Mouse (Mus musculus) MEL-GATA-1-ER (cell line): Measurements from ENCODE around the gene Cfap54.

ENCODE experiments used
- DNase-seq: peaks from one replicate; pipeline ENCODE4 v3.0.0-alpha.2; 2012; ENCODE audit warnings: low read depth; ENCODE audit errors: extremely low read depth

The Cfap54 gene

DNA sequence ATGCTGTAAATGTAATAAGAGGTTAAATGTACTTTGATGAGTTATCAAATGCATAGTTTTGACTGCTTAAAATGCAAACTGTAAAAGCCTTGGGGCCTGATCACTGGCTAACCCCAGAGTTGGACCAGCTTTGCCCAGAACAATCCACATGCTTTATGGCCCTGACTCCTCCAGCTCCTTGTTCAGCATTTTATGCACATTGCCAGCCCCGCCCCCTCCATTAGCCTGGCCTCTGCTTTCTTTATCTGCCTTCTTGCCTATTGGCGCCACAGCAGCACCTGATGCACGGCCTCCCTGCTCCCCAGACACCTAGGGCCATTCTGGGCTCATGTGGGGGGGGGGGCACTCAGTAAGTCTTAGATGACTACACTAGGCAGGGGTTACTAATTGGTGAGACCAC is 17.8 kb downstream of the Cfap54 start:
- no peak for DNase-seq

DNA sequence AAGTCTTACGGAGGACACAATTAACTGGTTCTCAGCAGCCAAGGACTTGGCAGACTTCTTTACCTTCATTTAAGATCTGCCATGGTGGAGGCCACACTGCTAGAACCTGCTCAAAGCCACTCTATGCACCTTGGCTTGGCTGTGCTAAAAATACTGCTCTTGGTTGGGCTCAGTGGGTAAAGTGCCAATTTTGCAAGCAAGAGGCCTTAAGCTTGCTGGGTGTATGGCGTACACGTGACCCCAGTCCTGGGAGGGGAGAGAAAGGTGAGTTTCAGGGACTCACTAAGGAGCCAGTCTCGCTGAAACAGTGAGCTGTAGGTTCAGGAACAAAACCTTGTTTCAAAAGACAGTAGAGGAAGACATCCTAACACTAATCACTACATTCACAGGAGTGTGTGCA is 19.0 kb downstream of the Cfap54 start:
- DNase-seq: no peak

DNA sequence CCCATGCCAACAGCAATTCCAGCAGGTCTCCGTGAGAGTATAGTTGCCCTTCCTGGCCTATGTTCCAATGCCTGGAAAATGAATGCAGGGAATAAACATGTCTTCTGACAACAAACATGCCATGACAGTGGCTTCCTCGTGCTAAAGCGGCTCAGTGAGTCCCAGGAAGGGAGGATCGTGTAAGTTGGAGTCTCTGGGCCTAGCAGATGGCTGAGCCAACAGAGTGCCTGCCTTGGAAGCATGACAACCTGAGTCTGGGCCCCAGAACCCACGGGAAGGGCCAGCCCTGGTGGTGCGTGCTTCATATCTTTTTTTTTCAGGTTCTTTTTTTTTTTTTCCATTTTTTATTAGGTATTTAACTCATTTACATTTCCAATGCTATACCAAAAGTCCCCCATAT is 27.6 kb downstream of the Cfap54 start:
- DNase-seq: no peak

DNA sequence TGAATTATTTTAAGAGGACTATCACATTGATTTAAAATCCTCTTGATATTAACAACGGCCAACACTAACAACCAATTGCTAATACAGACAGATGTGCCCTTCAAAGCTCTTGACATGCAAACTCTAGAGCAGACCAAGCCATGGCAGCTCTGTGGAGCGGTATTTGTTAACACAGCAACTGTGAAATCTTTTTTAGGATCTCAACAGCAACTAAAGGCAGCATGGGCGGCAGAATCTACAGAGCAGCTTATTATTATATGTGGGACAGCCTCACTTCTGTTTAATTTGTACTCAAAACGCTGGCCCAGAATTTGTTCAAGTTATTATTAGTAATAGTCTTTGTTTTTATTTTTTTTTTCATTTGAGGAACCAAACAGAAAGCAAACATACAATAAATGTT is 28.1 kb downstream of the Cfap54 start:
- DNase-seq: no peak

DNA sequence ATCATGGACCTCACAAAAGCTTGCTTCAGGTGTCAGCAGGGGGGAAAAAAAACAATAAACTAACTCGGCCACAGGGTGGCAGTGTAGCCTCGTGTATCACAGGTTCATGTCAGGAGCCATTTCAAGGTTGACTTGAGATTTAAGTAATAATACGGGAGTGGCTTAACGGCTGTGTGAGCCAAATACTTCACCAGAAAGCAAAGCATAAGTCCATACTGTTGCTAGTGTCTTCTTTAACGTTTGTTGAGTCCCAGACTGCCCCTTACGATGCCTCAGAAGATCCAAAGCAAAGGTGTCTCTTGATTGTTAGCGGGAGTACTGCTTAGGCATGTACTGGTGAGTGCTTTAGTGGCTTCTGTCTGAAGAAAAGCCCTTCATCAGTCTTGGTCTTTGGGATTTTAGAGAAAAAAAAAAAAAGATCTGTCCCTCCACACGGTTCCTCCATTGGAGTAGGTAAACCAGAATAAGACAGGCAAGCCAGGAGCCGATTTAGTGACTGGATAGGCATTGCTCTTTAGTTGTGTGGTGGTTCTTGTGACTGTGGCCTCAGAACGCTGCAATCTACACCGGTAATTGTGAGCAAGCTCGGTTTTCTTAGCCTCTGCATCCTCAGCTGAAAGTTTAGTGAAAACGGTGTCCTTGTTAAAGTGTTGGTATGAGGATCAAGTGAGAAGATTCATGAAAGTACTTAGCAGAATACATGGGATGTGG is 30.2 kb downstream of the Cfap54 start:
- DNase-seq: peak; percentile 61

DNA sequence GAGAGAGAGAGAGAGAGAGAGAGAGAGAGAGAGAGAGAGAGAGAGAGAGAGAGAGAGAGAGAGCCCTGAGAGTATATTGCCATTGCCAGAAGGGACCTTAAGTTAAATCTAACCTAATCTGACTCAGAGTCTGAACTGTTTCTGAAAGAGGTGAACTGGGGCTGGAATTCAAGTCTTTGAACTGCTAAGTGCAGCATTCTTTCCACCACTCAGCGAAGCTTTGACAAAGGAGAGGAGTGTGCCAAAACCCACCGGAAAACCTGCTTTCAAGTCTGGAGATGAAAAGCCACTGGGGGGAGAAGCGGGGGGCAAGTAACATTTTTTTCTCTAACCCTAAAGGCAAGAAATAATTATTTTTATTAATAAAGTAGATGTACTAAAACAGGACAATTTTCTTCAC is 30.8 kb downstream of the Cfap54 start:
- no peak for DNase-seq

DNA sequence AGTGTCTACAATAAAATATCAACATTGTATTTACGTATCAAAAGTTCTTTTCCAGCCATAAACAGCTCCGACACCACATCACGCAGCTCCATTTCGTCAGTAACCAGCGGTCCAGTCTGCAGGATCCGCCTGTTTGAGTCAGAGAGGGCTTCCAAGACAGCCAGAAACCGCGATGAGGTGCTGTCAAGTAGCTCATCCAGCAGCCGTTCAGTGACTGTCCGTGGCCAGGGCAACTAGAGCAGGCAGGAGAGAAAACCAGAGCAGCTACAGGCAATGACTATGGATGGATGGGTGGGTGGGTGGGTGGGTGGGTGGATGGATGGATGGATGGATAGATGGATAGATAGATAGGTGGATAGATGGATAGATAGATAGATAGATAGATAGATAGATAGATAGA is 38.2 kb downstream of the Cfap54 start:
- no peak for DNase-seq

DNA sequence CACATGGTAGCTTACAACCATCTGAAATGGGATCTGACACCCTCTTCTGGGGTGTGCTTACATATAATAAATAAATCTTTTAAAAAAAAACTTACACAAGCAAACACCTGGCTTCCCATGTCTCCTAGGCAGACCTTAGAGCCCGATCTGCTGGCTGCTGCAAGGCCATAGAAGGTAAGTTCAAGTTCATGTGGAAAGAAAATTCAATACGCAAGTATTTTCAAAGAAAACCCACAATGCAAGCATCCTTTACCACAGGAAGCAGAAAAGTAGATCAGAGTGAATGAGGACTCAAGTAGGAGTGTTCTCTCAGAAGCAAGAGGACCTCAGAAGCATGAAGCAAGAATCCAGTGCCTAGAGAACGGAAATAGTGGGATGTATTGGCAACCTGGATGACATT is 39.6 kb downstream of the Cfap54 start:
- DNase-seq: no peak

DNA sequence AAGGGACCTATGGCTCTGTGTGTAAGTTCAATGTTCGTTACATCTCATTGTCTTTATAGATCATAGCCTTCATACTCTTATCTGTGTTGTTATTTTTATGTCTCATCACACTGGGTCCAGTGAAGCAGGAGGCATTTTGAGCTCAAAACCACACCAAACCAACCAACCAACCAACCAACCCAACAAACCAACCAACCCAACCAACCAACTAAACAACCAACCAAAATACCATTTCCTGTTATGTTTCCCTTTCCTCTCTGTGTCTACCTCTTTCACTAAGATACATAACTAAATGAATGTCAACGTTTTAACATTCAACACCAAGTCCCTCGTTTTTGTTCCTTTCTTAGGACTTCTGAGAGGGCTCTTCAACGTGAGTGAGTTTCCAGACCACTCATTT is 40.0 kb downstream of the Cfap54 start:
- no peak for DNase-seq

DNA sequence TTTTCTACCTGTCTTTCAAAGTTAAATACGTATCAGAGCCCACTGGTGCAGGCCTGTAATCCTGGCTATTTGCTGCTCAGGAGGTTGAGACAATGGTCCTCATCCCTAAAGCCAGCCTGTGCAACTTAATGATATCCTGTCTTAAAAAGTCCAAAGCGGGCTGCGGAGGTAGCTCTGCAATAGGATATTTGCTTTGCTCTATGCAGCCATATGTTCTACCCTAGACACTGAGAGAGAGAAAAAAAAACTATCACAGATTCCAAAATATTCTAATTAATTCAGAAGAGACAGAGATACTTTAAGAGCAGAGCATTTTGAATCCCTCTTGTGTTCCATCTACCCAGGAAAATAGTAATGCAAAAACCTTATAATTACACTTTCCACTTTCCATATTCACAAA is 44.9 kb downstream of the Cfap54 start:
- DNase-seq: no peak

DNA sequence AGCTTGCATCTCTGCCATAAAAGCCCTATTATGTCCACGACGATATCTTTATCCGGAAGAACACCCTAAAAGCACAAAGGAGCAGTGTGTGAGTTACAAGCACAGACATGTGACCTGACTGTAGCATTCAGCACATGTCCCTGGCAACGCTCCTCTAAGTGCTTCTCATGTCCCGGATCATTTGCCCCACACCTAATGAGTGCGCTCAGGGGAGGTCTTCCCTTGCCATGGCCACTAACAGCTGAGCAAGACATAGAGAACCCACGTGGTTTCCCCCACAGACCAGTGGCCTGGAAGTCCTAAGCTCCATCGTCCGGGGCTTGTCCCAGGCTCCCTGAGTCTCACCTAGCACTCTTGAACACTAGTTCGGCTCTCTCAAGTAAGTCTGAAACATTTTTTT is 45.9 kb downstream of the Cfap54 start:
- DNase-seq: no peak

DNA sequence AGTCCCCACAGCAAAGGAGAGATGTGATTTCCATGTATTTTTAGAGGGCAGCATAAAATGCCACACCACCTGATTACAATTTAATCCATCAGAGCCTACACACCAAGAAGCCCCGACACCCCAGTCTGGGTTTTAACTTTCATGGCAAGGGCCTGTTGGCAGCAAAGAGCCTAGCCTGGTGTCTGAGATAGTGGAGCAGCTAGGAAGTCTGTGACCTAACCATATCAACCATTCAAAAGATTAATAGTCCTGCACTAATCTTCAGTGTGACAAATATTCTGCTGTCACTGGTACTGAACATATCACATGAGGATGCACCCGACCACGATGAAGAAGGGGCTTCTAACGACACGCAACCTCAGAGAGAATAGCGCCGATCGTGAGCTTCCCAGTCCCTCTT is 58.1 kb downstream of the Cfap54 start:
- no peak for DNase-seq

DNA sequence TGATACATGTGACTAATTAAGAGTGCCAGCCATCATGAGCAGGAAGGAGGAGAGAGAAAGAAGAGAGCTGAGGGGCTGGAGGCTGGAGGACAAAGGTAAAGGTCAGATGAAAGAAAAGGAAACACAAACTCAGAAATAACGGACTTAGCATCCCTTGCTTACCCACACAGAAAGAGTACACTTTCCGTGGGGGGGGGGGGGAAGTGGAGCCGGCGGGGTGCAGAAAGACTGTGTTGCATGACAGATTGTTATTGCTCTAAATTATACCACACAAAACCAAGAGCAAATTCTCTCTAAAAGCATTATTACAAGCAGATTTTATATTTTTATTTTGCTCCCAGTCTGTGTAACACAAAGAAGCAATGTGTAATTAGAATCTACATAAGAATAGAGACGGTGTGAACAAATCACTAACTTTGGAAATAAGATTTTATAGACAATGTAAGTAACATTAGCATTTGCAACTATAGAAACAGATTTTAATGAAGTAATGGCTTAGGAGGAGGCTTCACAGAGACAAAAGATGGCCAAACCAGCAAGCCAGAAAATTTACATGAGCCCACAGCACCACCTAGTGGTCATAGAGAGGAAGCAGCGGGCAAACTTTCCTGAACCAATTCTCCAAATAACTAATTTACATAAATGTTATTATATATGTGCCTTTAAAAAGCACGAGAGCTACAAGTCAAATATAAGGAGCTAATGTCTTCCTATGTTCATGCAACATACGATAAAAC is 67.2 kb downstream of the Cfap54 start:
- DNase-seq: peak; percentile 18

DNA sequence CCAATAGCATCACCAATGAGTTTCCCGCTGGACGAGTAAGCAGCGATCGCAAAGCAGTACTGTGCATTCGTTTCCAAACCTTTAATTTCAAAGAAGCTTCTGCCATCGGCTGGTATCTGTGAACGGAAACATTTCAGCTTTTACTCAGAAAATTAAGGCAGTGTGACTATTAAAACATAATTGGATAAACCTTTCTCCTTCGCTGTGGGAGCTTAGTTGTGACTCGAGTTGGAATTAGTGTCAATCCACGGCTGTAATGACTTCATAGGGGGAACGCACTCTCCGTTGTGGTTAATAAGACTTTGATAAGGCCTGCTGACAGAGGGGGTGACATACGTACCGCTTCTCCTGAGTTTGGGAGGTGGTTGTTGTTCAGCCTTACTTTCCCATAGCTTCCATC is 70.3 kb downstream of the Cfap54 start:
- DNase-seq: no peak

DNA sequence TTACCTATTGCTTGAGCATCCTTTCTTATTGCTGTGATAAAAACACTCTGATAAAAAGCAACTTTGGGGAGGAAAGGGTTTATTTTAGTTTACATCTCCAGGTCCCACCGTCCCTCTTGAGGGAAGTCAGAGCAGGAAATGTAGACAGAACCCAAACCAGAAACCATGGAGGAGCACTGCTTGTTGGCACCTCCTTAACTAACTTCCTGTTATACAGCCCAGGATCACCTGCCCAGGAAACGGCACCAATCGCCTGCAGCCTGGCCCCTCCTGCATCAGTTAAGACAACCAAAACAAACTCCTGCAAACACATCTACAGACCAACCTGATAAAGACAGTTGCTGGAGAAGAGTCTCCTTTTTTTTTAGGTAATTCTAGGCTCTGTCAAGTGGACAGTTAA is 74.4 kb downstream of the Cfap54 start:
- DNase-seq: no peak

DNA sequence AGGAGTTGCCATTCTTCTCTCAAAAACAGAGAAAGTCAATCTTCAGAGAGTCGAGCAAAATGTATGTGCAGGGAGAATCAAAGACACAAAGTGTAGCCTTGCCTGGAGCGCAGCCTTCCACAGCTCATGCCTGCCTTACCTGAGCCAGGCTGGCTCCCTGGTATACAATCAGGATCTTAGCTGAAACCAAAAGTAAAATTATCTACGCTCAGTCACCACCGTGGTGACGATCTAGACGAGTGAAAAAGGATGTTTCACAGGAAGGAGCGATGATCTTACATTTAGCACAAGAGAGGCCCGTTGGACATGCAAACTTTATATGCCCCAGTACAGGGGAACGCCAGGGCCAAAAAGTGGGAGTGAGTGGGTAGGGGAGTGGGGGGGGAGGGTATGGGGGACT is 75.0 kb downstream of the Cfap54 start:
- no peak for DNase-seq

DNA sequence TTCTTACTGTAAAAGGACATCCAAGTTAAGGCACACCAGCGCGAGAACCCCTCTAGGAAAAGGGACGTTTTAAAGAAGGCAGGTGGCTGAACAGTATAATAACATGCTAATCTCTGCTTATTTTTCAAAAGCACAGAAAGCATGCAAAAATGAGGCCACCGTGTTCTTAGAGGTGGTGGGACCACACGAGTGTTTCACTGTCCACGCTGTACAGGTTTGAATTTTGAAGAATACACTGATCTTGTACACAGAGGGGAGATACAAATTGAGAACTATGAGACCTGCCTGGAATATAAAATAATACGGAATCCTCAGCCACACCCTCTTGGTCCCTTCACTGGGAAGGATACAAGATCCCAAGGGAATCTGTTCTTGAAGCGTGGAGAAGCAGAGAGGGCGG is 82.9 kb downstream of the Cfap54 start:
- DNase-seq: no peak

DNA sequence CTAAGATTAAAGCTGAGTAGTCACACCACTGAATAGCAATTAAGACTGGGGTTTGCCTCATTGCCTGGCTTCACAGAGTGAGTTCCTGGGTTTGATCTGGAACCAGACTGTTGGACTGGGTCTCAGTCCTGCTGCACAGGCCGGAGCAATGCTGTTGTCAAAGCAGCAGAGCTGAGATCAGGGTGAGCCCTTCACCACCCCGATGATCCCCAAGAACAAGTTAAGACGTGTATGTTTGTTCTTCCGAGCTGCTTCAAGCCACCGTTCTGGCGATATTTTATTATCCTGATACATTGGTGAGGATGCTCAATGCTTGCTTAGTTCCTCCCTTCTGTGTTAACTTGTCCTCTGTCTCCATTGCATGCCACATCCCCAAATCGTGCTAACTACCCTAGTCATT is 86.2 kb downstream of the Cfap54 start:
- no peak for DNase-seq

DNA sequence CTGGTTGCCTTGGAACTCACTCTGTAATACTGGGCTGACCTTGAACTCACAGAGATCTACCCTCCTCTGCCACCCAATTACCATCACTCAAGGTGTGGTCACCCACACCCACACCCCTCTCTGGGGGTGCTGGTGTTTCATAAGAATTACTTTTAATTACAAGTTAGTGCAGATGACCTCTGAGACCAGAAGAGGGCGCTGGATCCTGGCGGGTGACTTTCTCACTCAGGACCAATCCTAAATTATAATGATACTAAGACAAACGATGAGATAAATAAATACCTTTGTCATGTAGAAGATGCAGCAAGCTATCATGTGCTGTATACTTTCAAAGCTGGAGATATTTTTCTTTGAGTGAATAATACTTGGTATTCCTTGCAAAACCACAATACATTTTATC is 87.1 kb downstream of the Cfap54 start:
- no peak for DNase-seq

DNA sequence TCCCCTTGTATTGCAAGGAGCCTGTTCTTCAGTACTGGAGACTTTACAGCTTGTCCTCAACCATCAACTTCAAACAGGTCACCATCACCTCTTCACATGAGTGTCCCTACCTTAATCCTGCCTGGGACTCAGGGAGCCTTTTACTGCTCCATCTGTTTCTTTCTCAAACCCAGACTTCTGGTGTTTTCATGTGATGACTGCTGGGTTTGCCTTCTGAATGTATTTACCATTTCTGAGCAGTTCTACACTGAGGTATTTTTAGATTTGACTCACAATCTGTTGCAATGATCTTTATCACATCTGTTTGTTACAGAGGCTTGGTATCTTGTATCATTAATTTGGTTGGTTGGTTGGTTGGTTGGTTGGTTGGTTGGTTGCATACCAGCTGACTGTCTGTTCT is 88.9 kb downstream of the Cfap54 start:
- DNase-seq: no peak

DNA sequence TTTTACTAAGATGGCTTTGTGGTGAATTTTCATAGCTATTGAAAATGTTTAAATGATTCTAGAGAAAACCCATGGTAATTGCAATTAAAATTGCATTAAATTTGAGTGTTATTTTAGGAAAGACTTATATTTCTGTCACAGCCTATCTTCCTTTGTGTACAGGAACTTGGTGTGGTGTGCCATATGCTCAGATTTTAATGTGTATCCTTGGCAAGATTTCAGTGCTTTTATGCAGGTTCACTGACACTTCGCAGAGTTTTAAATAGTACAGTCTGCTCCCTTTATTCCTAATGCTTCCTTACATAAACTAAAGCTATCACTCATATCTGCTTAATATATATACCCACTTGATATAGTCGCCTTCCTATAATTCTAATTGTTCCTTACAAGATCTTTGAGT is 90.8 kb downstream of the Cfap54 start:
- DNase-seq: no peak

DNA sequence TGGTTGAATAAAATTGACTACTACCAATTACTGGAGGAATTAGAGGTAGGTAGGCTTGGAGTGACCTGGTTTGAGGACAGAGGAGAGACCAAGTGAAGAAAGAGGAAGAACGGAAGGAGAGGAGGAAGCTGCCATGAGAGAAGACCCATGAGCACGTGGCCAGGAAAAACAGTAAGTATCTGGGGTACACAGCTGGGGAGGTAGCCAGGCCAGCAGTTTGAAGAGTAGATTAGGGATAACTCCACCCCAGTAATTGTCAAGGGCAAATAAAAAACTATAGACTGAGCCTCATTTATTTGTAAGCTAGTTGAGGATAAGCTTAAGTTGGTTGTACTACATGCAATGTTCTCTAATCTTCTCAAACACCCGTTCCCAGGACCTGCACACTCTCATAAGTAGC is 116.3 kb downstream of the Cfap54 start:
- DNase-seq: peak; percentile 19

DNA sequence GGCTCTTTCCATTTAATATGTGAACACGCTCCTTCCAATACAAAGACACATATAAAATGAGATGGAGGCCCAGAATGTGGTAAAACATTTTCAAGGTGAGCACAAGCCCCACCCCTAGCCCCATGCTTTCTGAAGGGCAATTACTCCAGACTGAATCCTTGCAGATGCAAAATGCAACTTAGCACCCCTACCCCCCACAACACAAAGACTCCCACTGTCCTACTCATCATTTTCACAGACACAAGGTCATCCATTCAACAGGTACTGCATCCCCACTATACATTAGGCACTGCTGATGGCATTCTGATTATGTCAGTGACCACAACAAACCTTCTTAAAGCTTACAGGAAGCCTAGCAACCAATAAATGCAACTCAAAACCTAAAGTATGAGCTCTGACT is 131.4 kb downstream of the Cfap54 start:
- DNase-seq: no peak
